Mouse (Mus musculus): Measurements from ENCODE around the gene Sema7a.

- no peak for TF ChIP-seq MYB (IDR thresholded peaks at IDR 0.05; ENCODE audit: low read depth, low read length)
- no peak for TF ChIP-seq POLR2A (IDR thresholded peaks at IDR 0.05; ENCODE audit: control insufficient read depth in 1 of 2, insufficient read depth in 1 of 2, low read depth in 1 of 2, low read length in 2 of 2, poor library complexity in 1 of 2)
- no peak for TF ChIP-seq CTCF (IDR thresholded peaks at IDR 0.05 in 2 of 3, conservative IDR thresholded peaks at IDR 0.05 in 1 of 3; ENCODE audit: control insufficient read depth in 1 of 3, insufficient read depth in 1 of 3, low read depth in 2 of 3, low read length in 3 of 3, poor library complexity in 1 of 3, severe bottlenecking in 1 of 3)
- TF ChIP-seq EP300 (IDR thresholded peaks at IDR 0.05; ENCODE audit: low read depth in 1 of 2, low read length in 2 of 2): no peak
- no peak for TF ChIP-seq RCOR1 (IDR thresholded peaks at IDR 0.05; ENCODE audit: low read depth, low read length)
Measured at GRCm38 (mm10) chr9:57951993-57952392, 12.1 kb downstream of the Sema7a start.

Measured in MEL (cell line).